Mouse (Mus musculus) gonadal fat pad, adult 2 months (tissue): ENCODE data around the gene Drd3. TPM values are rescaled to one million over a fixed set of nuclear protein-coding genes. Genes with fewer than 3 reads are reported as not detected.

Experiments
- DNase-seq: peaks from one replicate; pipeline ENCODE4 v3.0.0-alpha.2; 2012; ENCODE audit warnings: low read depth
- polyA plus RNA-seq: library from polyadenylated mRNA; depleted of rRNA; stranded (reverse); fragments of >200 nt; gene quantifications from 2 replicates; pipeline ENCODE4 v1.2.3, GENCODE M21; 2012; rRNA removed

The Drd3 gene
- polyA plus RNA-seq, result 0.08 and 0.20 TPM in 2 replicates

GRCm38 (mm10) chr16:43753751-43754150, at the start of gene Drd3:
Gene Drd3, plus strand, starts transcription at chr16:43754026.
- no peak for DNase-seq

DNA sequence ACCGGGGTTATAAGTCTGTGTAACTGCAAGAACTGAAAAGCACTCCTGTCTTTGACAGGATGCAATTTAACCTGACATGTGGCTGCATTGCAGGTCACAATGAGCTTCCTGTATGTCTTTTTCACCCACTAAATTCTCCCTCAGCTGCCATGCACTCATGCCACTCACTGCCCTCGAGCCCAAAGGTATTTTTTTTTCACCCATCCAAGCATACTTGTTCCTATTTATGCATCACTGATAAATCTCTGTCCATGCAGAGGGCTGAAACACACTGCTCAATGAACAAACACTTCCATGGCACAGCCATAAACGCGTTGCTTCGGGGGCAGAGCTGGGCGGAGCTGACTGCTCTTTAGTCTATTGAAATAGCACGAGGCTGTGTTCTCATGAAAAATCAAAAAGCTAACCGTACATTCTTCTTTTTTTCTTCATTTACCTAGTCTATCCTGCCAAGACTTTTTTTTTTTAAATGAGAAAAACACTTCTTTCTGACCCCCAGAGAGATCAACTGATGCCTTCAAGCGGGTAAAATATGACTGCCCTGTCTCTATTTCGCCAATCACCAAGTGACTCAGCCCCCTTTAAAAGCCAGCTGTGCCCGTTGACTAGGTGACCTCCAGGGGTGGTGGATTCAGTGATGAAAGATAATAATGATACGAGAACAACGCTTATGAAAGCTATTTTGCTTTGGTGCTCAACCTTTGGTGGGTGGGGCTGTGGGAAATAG, 45.3 kb upstream of the Drd3 start:
- DNase-seq, result no peak

GRCm38 (mm10) chr16:43709062-43709413, 44.8 kb upstream of the Drd3 start:
- no peak for DNase-seq

DNA sequence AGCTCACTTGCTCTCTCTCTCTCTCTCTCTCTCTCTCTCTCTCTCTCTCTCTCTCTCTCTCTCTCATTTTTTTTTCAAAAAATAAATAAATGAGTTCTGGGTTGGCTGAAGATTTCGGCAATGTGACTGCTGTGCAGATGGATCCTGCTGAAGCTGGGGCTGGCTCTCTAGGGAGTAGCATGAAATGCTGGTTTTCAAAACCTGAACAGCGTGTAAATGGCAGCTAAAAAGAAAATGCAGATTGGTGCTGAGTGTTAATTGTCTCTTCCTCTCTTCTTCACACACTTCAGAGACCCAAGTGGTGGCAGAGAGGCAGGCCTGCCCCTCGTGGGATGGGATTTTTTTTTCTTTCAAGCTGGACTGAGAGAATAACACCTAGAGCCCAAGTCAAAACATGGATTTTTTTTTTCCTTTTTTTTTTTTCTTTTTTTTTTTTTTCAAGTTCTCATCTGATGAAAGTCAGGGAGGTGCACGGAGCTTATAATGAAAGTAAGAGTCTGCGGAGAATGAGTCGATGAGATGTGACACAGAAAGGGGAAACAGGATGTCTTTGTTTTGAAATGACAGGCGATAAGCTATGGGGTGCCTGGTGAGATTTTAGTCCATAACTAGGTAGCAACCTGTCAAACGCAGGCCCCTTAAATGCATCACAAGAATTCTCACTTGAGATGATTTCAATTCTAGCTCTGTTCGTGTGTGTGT, 44.2 kb upstream of the Drd3 start:
- no peak for DNase-seq

GRCm38 (mm10) chr16:43710134-43710475, 43.7 kb upstream of the Drd3 start:
- DNase-seq, result no peak

DNA sequence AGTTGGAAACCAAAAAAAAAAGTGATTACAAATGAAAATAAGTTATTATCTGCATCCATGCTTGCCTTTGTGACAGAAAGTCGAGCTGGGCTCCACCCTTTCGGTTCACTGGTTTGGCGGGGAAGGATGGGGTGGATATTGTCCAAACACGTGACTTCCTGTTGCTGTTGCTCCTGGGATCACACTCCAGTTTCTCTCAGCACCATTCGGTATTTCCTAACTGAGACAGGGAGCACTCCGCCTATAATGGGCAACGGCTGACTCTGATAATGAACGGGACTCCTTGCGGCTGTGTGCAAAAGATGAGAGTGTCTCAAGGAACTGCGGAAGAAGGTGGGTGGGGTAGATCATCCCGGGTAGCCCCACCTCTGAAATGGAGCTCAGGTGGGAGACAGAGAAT, 43.2 kb upstream of the Drd3 start:
- DNase-seq, result no peak

GRCm38 (mm10) chr16:43711361-43711760, 42.5 kb upstream of the Drd3 start:
- DNase-seq, result no peak

- no peak for DNase-seq
Observed at GRCm38 (mm10) chr16:43724444-43724843, 29.4 kb upstream of the Drd3 start.

GRCm38 (mm10) chr16:43729506-43730221, 24.2 kb upstream of the Drd3 start:
- DNase-seq, result no peak

- no peak for DNase-seq
Observed at GRCm38 (mm10) chr16:43730281-43730680, 23.5 kb upstream of the Drd3 start.

- no peak for DNase-seq
Observed at GRCm38 (mm10) chr16:43732496-43732895, 21.3 kb upstream of the Drd3 start.

- DNase-seq, result no peak
Observed at GRCm38 (mm10) chr16:43732900-43733299, 20.9 kb upstream of the Drd3 start.

DNA sequence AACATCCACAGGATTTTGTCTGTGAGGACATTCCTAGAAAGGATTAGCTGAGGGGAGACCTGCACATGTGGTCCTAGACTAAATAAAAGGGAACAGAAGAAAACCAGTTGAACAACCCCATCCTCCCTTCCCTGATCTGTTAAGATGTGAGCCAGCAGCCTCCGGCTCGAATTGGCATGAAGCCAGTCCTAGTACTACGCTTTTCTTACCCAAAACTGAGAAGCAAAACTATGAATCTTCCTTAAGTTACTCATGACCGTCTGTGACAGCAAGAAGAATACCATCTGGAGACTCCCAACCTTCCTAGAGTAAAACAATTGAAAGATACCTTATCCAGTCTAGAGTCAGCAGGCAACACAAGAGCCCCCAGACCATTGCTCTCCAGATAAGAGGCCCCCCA, 15.9 kb upstream of the Drd3 start:
- no peak for DNase-seq

DNA sequence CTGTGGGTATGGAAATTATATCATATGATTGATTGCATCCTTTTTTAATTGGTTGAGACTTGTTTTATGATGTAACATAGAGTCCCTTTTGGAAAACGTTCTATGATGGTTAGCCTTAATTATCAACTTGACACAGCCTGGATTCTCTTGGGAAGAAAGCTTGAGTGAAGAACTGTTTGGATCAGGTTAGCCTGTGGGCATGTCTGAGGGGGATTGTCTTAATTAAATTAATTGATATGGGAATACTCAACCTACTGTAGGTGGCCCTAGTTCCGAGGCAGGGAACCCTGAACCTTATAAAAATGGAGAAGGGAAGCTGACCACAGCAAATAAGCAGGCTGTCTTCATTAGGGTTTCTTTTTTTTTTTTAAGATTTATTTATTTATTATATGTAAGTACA, 12.9 kb upstream of the Drd3 start:
- DNase-seq, result no peak

- no peak for DNase-seq
Observed at GRCm38 (mm10) chr16:43748424-43748823, 5.4 kb upstream of the Drd3 start.

GRCm38 (mm10) chr16:43752900-43753299, 926 bp upstream of the Drd3 start:
- no peak for DNase-seq

DNA sequence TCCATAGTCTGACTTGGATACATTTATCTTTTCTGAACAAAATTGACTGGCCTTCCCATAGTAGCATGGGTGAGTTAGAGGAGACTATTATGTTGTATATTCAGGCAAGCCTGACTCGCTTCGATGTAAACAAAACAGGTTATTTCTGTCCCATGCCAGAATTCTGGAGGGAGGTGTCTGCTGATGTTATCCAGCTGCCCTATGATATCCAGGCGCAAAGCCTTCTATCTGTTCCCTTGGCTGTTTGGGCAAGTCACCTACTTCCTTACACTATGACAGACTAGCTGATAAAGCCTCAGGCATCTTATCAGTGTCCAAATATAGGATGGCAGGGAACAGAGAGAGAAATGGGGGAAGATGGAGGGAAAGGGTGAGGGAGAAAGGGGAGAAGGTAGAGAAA, 18.5 kb downstream of the Drd3 start:
- DNase-seq, result no peak

GRCm38 (mm10) chr16:43772766-43773165, 18.9 kb downstream of the Drd3 start:
- no peak for DNase-seq

- DNase-seq, result no peak
Observed at GRCm38 (mm10) chr16:43773506-43773905, 19.7 kb downstream of the Drd3 start.

DNA sequence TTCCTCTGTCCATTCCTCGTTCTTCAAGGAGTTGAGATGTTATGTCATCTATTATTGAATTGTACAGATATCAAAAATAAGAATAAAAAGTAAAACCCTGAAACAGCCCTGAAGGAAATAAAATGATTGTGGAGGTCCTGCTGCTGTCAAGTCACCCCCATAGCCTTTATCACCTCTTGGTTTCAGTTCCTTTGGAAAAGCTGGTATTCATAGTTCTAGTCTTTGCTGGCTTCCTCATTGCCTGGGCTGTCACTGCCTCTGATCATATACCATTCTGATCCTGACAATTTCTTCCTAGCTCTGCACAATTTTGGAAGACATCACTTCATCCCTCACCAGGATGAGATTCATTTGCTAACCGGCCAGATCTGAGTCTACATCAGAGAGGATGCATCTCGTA, 23.1 kb downstream of the Drd3 start:
- DNase-seq, result no peak

DNA sequence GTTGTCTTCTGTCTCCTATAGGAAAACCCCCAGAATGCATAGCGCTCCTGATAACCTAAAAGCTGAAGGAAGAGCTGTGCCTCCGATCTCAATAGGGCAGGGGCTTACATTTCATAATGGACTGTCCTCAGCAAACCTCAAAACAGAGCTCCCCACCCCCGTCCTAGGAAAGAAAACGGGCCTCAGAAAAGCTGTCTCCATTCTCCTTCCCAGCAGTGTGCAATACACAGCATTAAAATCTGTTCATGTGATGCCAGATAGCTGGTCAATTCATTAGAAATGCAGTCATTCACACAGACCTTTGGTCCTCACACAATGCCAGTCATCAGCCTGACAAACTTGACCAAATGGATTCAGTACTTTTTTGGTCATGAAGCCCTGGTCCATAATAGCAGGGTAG, 45.7 kb downstream of the Drd3 start:
- DNase-seq, result no peak

DNA sequence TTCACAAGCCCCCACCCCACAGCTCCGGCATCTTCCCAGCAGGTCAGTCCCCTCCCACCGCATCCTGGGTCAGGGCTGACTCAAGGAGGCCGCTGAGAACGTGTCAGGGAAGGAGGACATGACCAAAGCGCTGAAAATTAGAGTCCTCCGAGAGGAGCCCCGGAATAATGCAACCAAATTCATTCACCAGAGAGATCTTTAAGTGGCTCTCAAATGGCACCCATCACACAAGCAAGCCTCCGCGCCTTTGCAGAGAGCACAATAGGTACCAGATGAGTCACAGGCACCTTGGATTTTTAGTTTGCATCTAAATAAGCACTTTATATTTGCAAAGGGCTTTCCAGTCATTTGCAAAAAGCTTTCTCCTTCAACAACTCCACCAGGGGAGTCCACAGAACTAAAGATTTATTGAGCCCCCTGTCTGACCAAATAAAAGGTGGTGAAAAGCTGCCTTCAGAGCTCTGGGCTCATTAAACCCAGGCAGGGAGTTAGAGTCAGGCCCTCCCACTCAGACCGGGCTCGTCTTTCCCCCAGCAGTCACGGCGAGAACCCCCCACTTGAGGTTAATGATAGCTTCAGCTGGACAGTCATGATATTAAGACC, 46.4 kb downstream of the Drd3 start:
- DNase-seq, result no peak

DNA sequence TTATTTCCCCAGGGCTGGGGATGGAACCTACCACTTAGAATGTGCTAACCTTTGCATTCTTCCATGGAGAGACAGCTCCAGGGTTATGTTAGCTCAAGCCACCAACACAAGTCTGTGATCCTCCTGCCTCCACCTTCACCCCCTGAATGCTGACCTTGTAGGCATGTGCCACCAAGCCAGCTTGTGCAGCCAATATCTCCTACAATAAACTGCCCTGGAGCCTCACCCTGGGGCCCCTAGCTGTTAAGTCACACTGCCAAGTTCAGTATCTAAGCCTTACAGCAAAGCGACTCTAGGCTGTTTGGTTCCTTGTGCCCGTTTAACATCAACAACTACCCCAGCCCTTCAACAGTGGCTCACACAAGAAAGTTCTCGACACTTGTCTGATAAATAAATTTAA, 47.3 kb downstream of the Drd3 start:
- no peak for DNase-seq
